Mouse (Mus musculus) kidney, adult 11 months (tissue): ENCODE measurements around the gene Prkcg.
A peak's percentile ranks its signal among the peaks of the same experiment; 100 is the strongest.
"Not testable (repeated sequence)": the region's sequence is repeated elsewhere in the genome, so short reads cannot be mapped to it uniquely, and the experiment has no call there.

ENCODE experiments used
- DNase-seq: peaks from one replicate; pipeline ENCODE4 v3.0.0; 2022

Prkcg gene

GRCm38 (mm10) chr7:3291197-3291596 lies 2.2 kb downstream of the Prkcg start:
- peak; percentile 14 for DNase-seq

DNA sequence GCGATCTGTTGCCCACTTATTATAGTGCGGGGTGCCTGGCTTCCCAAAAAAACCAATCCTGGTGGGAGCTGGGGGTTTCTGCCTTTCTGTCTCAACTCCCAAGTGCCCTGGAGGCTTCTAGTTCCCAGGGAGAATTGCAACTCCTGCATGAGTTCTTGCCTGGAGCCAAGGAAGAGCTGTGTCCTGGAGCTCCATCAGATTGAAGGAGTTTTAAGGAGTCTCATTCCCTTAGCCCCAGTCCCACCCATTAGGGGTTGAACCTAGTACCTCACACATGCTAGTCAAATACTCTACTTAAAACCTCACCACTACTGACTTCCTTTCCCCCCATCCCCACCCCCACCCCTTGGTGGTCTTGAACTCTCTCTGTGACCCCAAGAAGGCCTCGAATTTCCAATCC lies 2.8 kb downstream of the Prkcg start:
- no peak for DNase-seq

DNA sequence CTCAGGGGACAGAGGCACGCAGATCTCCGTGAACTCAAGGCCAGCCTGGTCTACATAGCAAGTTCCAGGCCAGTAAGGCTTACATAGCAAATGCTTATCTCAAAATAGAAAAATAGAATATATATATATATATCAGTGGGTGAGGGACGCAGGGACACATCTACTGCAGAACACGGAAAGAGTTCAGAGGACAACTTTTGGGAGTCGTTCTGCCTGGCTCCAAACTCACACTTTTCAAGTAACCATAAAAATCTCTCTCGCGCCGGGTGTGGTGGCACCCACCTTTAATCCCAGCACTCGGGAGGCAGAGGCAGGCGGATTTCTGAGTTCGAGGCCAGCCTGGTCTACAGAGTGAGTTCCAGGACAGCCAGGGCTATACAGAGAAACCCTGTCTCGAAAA lies 3.3 kb downstream of the Prkcg start:
- DNase-seq, result not testable (repeated sequence)

DNA sequence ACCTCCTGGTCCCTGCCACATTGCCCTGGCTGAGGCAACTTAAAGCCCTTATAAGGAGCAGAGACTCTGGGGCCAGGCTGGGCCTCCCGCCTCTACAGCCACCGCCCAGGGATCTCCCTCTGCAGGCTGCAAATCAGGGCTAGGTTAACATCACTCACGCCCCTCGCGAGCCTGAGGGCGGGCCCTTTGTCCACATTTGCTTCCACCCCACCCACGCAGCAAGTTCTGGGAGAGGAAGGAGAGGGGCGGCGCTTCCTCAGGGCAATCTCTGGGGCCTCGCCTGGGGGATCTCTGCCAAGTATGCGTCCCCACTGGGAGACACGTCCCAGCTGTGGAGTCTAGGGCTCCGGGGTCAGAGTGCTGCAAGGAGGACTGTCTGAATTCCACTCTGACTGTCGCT lies 3.8 kb downstream of the Prkcg start:
- DNase-seq, result peak; percentile 94

GRCm38 (mm10) chr7:3294794-3295193 lies 5.8 kb downstream of the Prkcg start:
- DNase-seq, result no peak

- DNase-seq, result no peak
These were observed 6.5 kb downstream of the Prkcg start for GRCm38 (mm10) chr7:3295321-3296110.

GRCm38 (mm10) chr7:3296711-3297110 lies 7.7 kb downstream of the Prkcg start:
- DNase-seq, result no peak

- no peak for DNase-seq
These were observed 11.1 kb downstream of the Prkcg start for GRCm38 (mm10) chr7:3299941-3300617.

DNA sequence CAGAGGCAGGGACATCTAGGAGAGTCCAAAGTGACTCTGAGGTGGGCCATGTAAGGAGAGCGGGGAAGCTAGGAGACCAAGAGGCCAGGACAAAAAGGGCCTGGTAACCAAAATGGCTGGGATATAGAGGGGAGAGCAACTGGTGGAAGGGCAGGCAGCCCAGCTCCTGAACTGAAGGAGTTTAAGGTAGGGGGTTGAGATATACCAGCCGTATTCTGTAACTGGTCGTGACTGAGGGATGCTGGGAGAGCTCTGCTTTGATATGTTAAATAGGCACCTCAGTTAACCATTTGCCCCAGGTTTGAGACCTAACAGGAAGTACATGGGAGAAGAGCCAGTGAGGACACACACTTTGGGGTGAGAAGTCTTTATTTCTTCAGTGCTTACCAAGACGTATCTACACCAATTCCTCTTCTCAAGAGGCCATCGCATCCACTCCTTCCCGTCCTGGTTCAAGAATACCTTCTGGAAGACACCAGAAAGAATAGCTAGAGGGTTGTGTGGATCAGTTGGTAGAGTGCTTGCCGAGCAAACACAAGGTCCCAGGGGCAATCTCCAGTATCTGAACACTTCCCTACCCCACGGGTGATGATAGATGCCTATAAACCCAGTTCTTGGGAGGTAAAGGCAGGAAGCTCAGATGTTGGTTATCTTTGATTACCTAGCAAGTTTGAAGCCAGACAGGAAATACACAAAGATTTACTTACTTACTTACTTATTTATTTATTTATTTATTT lies 12.1 kb downstream of the Prkcg start:
- DNase-seq, result no peak

- no peak for DNase-seq
These were observed 12.9 kb downstream of the Prkcg start for GRCm38 (mm10) chr7:3301628-3302555.

GRCm38 (mm10) chr7:3302556-3303275 lies 13.7 kb downstream of the Prkcg start:
- no peak for DNase-seq

GRCm38 (mm10) chr7:3303276-3303781 lies 14.3 kb downstream of the Prkcg start:
- no peak for DNase-seq

- DNase-seq, result no peak
These were observed 14.8 kb downstream of the Prkcg start for GRCm38 (mm10) chr7:3303789-3304188.

DNA sequence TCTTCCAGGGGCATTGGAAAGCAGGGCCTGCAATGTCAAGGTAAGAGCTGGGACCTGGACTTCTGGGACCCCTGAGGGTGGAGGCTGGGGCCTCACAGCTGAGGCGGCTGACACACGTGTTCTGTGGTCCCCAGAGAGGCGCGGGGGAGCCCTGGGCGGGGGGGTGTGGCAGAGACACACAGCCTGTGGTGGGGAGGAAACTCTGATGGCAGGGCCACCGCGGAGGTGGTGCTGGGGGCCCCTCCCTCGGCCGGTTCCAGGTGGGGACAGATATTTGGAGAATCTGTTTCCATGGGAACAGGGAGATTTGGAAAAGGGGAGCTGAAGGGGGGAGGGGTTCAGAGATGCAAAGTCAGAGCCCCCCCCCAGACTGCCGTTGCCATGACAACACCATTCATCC lies 15.3 kb downstream of the Prkcg start:
- no peak for DNase-seq

GRCm38 (mm10) chr7:3306400-3306799 lies 17.4 kb downstream of the Prkcg start:
- no peak for DNase-seq

- no peak for DNase-seq
These were observed 19.7 kb downstream of the Prkcg start for GRCm38 (mm10) chr7:3308646-3309045.

GRCm38 (mm10) chr7:3310233-3310632 lies 21.3 kb downstream of the Prkcg start:
- DNase-seq, result no peak

GRCm38 (mm10) chr7:3313571-3313970 lies 24.6 kb downstream of the Prkcg start:
- DNase-seq, result no peak

DNA sequence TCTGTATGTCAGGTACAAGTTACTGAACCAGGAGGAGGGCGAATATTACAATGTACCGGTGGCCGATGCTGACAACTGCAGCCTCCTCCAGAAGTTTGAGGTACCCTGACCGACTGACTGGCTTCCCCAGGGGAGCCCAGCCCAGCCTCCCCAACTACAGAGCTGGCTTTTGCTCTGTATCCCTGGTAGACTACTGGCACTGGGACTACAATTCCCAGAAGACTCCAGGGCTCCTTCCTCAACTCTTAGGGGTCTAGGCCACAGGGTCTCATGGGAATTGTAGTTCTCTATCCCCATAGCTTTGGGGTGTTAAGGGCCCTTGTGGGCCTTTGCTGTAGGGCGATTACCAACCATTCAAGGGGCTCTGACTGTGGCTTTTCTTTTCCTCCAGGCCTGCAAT lies 25.1 kb downstream of the Prkcg start:
- no peak for DNase-seq

DNA sequence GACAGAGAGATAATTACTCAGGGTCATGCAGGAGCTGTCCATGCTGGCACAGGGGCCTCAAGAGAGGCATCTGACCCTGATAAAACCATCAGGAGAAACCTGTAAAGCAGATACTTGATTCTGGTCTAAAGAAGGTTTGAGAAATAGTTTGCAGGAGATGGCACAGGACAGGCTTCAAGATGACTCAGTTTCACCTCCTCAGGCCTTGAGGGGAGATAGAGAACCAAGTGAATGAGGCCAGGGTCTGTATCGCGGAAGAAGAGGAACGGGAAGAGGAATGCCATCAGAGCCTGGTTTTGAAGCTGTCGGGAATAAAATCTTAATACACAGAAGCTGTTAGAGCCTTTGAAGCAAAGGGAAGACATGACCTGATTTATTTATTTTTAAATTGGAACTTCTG lies 28.7 kb downstream of the Prkcg start:
- no peak for DNase-seq

DNA sequence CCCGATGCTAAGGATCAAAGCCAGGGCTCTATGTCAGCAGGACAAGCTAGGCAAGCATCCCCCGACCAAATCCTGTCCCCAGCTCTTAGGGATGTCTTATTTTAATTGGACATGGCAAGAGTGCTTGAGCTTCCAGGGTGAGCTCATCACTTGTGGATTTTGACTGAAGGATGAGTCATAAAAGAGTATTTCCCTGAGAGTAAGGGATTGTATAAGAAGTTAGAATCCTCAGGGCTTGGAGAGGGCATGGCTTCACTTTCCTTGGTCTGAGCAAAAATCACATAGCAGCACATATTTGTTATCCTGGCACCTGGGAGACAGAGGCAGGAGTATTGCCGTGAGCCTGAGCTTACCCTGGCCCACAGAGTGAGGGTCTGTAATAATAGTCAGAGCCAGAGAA lies 31.9 kb downstream of the Prkcg start:
- DNase-seq, result no peak

DNA sequence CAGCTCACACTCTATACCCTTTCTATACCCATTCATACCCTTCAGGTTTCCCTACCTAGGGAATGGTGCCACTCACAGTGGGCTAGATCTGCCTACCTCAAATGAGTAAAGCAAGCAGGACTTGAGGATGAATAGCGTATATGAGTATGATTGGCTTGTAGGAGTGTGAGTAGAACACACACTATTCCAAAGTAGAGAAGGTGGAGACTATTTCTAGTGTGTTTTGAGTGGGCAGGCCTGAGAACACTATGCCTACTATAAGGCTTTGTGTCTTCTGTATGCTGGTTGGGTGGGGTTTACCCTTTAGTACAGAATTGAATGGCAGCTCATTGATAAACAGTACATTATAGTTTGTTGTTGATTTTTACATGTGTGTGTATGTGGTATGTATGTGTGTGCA lies 34.8 kb downstream of the Prkcg start:
- no peak for DNase-seq
